20 mouse cellular contexts compared by ENCODE assay signal in genomic region chr1:106321432-106322126, GRCm38 (mm10).
A peak's percentile ranks its signal among the peaks of the same experiment; 100 is the strongest.
DNase-seq lines count a peak whose midpoint lies in the region; ATAC-seq and TF ChIP-seq lines count a peak whose summit lies in the region.
"Had no signal": no experiment of that assay in that cellular context is flagged by ENCODE, and none has a peak within 500 bp of the region (broad histone marks: within the 10 kb centered on the region; RNA-seq: fewer than 3 reads in every experiment).

No protein-coding gene starts in this region.

- peaks cover 1% of the 10 kb centered on the region; the same call in 1 of the 2 replicates for H3K79me2 ChIP-seq in heart, adult 2 months (replicated peaks; ENCODE audit: control insufficient read depth, insufficient read depth, low read length)

- H3K27me3 ChIP-seq in hindbrain, postnatal 0 days (ENCODE audit: insufficient read depth, low read length) = no peaks in the 10 kb centered on the region
- no peaks in the 10 kb centered on the region for H3K27me3 ChIP-seq in heart, adult 2 months (ENCODE audit: control insufficient read depth, insufficient read depth, low read length)
- H3K27me3 ChIP-seq: forebrain, embryonic 15.5 days; hindbrain, embryonic 12.5 days; kidney, embryonic 15.5 days; limb, embryonic 13.5 days; liver, embryonic 15.5 days had no signal

- peak; percentile 52 for ATAC-seq in common myeloid progenitor, adult 5-6 weeks (replicated peaks; ENCODE audit: low read depth, poor library complexity, severe bottlenecking)
- ATAC-seq in monocyte, adult 5-6 weeks (replicated peaks; ENCODE audit: insufficient number of reproducible peaks, low FRiP score, low TSS enrichment, poor library complexity, severe bottlenecking) = peak; percentile 63; the same call in 1 of the 2 replicates
- ATAC-seq in hindbrain, postnatal 0 days = no peak
- ATAC-seq: forebrain, embryonic 15.5 days; intestine, embryonic 16.5 days had no signal

- no peak for TF ChIP-seq POLR2A in lung, adult 2 months (IDR thresholded peaks at IDR 0.05; ENCODE audit: borderline replicate concordance, extremely low read depth, low read depth, low read length)
- no peak for TF ChIP-seq POLR2A in heart, adult 2 months (IDR thresholded peaks at IDR 0.05; ENCODE audit: insufficient read depth, low read depth, low read length)

- intact Hi-C loops in heart, adult 2 months (cut with DNase I) = no loop called here

- H3K4me3 ChIP-seq in lung, adult 2 months (replicated peaks; ENCODE audit: extremely low read depth, low read depth, low read length) = no peak overlapping the region
- H3K4me3 ChIP-seq in hindbrain, postnatal 0 days (ENCODE audit: low read length) = no peak overlapping the region
- no peak overlapping the region for H3K4me3 ChIP-seq in heart, adult 2 months
- H3K4me3 ChIP-seq: forebrain, embryonic 15.5 days; hindbrain, embryonic 12.5 days; kidney, embryonic 15.5 days; layer of hippocampus, adult 2 months; limb, embryonic 13.5 days; liver, embryonic 15.5 days had no signal

- peak; percentile 24 for DNase-seq in lung, postnatal 25 days (ENCODE audit: low spot score)
- DNase-seq in lung, adult 2 months = no peak
- peak; percentile 51 for DNase-seq in CD4-positive helper T cell, adult 2 months (ENCODE audit: low read depth, low spot score)
- DNase-seq in hindbrain, postnatal 0 days (ENCODE audit: low spot score) = no peak
- no peak for DNase-seq in heart, adult 2 months
- DNase-seq: adrenal gland, postnatal 14 days; cerebellum, adult 18-20 months; cerebellum, postnatal 36 days; heart, adult 11 months; right cerebral cortex, postnatal 25 days; thymus, adult 2 months had no signal

- WGBS in lung, adult 2 months = 74% methylated on average over 8 of the region's 8 CpGs
- 90% methylated on average over 8 of the region's 8 CpGs for WGBS in hindbrain, postnatal 0 days
- WGBS in heart, adult 2 months = 93% methylated on average over 8 of the region's 8 CpGs

- no peak for TF ChIP-seq CTCF in lung, adult 2 months (IDR thresholded peaks at IDR 0.05; ENCODE audit: insufficient read depth, low read length)
- no peak for TF ChIP-seq CTCF in hindbrain, postnatal 0 days (IDR thresholded peaks at IDR 0.05; ENCODE audit: low read depth)
- no peak for TF ChIP-seq CTCF in heart, adult 2 months (IDR thresholded peaks at IDR 0.05)

- no peak for TF ChIP-seq EP300 in heart, adult 2 months (IDR thresholded peaks at IDR 0.05; ENCODE audit: insufficient read depth, low read depth, low read length)

- H3K4me1 ChIP-seq in lung, adult 2 months (ENCODE audit: control insufficient read depth, insufficient read depth, low read length) = peaks cover 22% of the 10 kb centered on the region
- 0 out of 2 replicates have a peak, but pooled peaks cover 3% of the 10 kb centered on the region for H3K4me1 ChIP-seq in hindbrain, postnatal 0 days (ENCODE audit: insufficient read depth, low read length)
- H3K4me1 ChIP-seq in heart, adult 2 months (ENCODE audit: control insufficient read depth, insufficient read depth, low read length) = peaks cover 20% of the 10 kb centered on the region
- H3K4me1 ChIP-seq: forebrain, embryonic 15.5 days; liver, embryonic 15.5 days had no signal

- H3K4me2 ChIP-seq in hindbrain, postnatal 0 days (ENCODE audit: low read depth, low read length) = no peak overlapping the region
- H3K4me2 ChIP-seq: forebrain, embryonic 15.5 days; hindbrain, embryonic 12.5 days; kidney, embryonic 15.5 days; limb, embryonic 13.5 days; liver, embryonic 15.5 days had no signal

- H3K9ac ChIP-seq in hindbrain, postnatal 0 days (replicated peaks; ENCODE audit: low read length) = no peak overlapping the region
- H3K9ac ChIP-seq in heart, adult 2 months (ENCODE audit: low read depth, low read length) = no peak overlapping the region
- H3K9ac ChIP-seq: forebrain, embryonic 15.5 days; hindbrain, embryonic 12.5 days; kidney, embryonic 15.5 days; limb, embryonic 13.5 days; liver, embryonic 15.5 days had no signal

- no peaks in the 10 kb centered on the region for H3K36me3 ChIP-seq in hindbrain, postnatal 0 days (ENCODE audit: insufficient read depth, low read length)
- H3K36me3 ChIP-seq in heart, adult 2 months (ENCODE audit: control insufficient read depth, insufficient read depth, low read length) = peaks cover 32% of the 10 kb centered on the region
- H3K36me3 ChIP-seq: forebrain, embryonic 15.5 days; hindbrain, embryonic 12.5 days; limb, embryonic 13.5 days; liver, embryonic 15.5 days had no signal

- no peak overlapping the region for H3K27ac ChIP-seq in hindbrain, postnatal 0 days
- no peak overlapping the region for H3K27ac ChIP-seq in heart, adult 2 months
- H3K27ac ChIP-seq: forebrain, embryonic 15.5 days; hindbrain, embryonic 12.5 days; kidney, embryonic 15.5 days; layer of hippocampus, adult 2 months; limb, embryonic 13.5 days; liver, embryonic 15.5 days had no signal

- no peaks in the 10 kb centered on the region for H3K9me3 ChIP-seq in hindbrain, postnatal 0 days (ENCODE audit: low read length)
- H3K9me3 ChIP-seq: forebrain, embryonic 15.5 days; hindbrain, embryonic 12.5 days; kidney, embryonic 15.5 days; limb, embryonic 13.5 days; liver, embryonic 15.5 days had no signal

Comparison
In these comparisons a context has a peak if more than half of its experiments do, and no peak if none do; other contexts are left out.
1. DNase-seq: peak in lung, postnatal 25 days (single experiment) and CD4-positive helper T cell, adult 2 months (single experiment); none in lung, adult 2 months (single experiment), hindbrain, postnatal 0 days (single experiment) and heart, adult 2 months (0 of 2).